Mouse (Mus musculus): ENCODE measurements at regions not wholly inside any gene's neighbourhood (a gene's known extent, or its start where the extent isn't known, plus 50 kb on each side); places are given as distances from the start of the nearest gene placed in this dataset.

- 72% methylated on average over 3 of the region's 3 CpGs for WGBS
- Histone ChIP-seq H3K4me3 (ENCODE audit: low read length) (no peak overlapping the region), H3K27me3 (replicated peaks; ENCODE audit: control insufficient read depth, insufficient read depth, low read length) (no peaks in the 10 kb centered on the region), H3K9me3 (ENCODE audit: control insufficient read depth, low read length) (no peaks in the 10 kb centered on the region), H3K9ac (ENCODE audit: low read depth, low read length) (no peak overlapping the region), H3K36me3 (ENCODE audit: control insufficient read depth, insufficient read depth, low read length) (no peaks in the 10 kb centered on the region), H3K27ac (ENCODE audit: low read depth, low read length) (no peak overlapping the region), H3K4me1 (ENCODE audit: control insufficient read depth, insufficient read depth, low read depth, low read length) (no peaks in the 10 kb centered on the region), H3K4me2 (ENCODE audit: low read length) (no peak overlapping the region)
- no peak for ATAC-seq
Observed at GRCm38 (mm10) chr9:85475214-85475613, 148.1 kb upstream of the Tent5a start.

- Histone ChIP-seq H3K4me1 (ENCODE audit: control insufficient read depth, insufficient read depth, low read depth, low read length) (no peaks in the 10 kb centered on the region), H3K27me3 (replicated peaks; ENCODE audit: control insufficient read depth, insufficient read depth, low read length) (no peaks in the 10 kb centered on the region), H3K4me2 (ENCODE audit: low read length) (no peak overlapping the region), H3K36me3 (ENCODE audit: control insufficient read depth, insufficient read depth, low read length) (no peaks in the 10 kb centered on the region), H3K9me3 (ENCODE audit: control insufficient read depth, low read length) (no peaks in the 10 kb centered on the region), H3K4me3 (ENCODE audit: low read length) (no peak overlapping the region), H3K9ac (ENCODE audit: low read depth, low read length) (no peak overlapping the region), H3K27ac (ENCODE audit: low read depth, low read length) (no peak overlapping the region)
- WGBS, result 91% methylated on average over 8 of the region's 8 CpGs
- no peak for ATAC-seq
Observed at GRCm38 (mm10) chr9:85470264-85470821, 143.2 kb upstream of the Tent5a start.

DNA sequence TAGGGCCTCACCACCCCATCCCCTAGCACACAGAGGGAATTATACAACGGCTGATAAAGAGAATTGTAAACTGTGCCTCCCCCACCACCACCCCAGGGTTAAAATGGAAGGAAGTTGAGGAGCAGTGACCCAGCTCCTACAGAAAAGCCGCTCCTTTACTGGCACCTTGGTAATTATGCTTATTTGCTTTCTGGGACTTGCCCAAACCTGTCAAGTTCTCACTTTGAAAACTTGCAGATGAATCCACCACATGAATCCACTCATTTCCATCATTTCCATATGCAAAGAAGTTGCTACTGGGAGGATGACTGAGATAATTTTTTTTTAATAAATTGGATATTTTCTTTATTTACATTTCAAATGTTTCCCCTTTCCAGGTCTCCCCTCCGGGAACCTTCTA, 142.1 kb upstream of the Tent5a start:
- no peak for ATAC-seq
- Histone ChIP-seq H3K4me1 (ENCODE audit: control insufficient read depth, insufficient read depth, low read depth, low read length) (no peaks in the 10 kb centered on the region), H3K9ac (ENCODE audit: low read depth, low read length) (no peak overlapping the region), H3K36me3 (ENCODE audit: control insufficient read depth, insufficient read depth, low read length) (no peaks in the 10 kb centered on the region), H3K4me2 (ENCODE audit: low read length) (no peak overlapping the region), H3K27ac (ENCODE audit: low read depth, low read length) (no peak overlapping the region), H3K9me3 (ENCODE audit: control insufficient read depth, low read length) (no peaks in the 10 kb centered on the region), H3K27me3 (replicated peaks; ENCODE audit: control insufficient read depth, insufficient read depth, low read length) (no peaks in the 10 kb centered on the region), H3K4me3 (ENCODE audit: low read length) (no peak overlapping the region)
- 90% methylated on average over 3 of the region's 3 CpGs for WGBS

GRCm38 (mm10) chr9:85466671-85467070, 139.5 kb upstream of the Tent5a start:
- Histone ChIP-seq H3K27me3 (replicated peaks; ENCODE audit: control insufficient read depth, insufficient read depth, low read length) (no peaks in the 10 kb centered on the region), H3K9me3 (ENCODE audit: control insufficient read depth, low read length) (no peaks in the 10 kb centered on the region), H3K4me1 (ENCODE audit: control insufficient read depth, insufficient read depth, low read depth, low read length) (no peaks in the 10 kb centered on the region), H3K27ac (ENCODE audit: low read depth, low read length) (no peak overlapping the region), H3K4me3 (ENCODE audit: low read length) (no peak overlapping the region), H3K36me3 (ENCODE audit: control insufficient read depth, insufficient read depth, low read length) (no peaks in the 10 kb centered on the region), H3K4me2 (ENCODE audit: low read length) (no peak overlapping the region), H3K9ac (ENCODE audit: low read depth, low read length) (no peak overlapping the region)
- no peak for ATAC-seq
- WGBS, result 86% methylated on average over 5 of the region's 5 CpGs

DNA sequence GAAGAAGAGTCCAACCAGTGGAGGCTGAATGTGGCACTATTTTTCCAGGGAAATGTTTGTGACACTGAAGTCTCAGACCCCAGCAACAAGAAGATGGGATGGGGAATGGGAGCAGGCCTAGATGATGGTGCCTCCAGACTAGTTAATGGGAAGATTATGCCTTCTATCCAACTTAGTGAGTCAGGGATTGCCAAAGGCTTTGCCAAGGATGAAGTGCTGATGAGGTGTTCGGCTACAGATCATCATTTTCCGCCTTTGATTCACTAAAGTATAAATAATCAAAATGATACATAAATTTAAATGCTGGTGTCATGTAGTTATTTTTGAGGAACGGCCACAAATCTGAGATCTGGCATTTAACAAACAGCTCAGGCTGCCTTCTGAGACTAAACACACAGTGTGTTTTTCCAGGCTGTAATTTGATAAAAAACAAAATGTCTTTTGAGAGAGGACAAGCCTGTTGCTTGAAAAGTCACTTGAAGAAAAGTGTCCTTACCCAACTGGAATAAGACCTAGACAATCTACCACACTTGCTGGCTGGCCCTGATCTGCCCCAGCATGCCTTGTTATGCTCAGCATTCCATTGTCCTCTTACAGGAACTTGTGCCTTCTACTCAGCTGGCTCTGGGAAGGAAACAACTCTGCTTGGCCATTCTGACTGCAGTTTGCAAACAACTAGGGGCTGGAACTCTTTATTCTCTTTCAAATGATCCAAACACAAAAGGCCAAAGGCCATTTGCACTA, 132.1 kb upstream of the Tent5a start:
- 92% methylated on average over 3 of the region's 3 CpGs for WGBS
- Histone ChIP-seq H3K9ac (ENCODE audit: low read depth, low read length) (no peak overlapping the region), H3K9me3 (ENCODE audit: control insufficient read depth, low read length) (no peaks in the 10 kb centered on the region), H3K4me1 (ENCODE audit: control insufficient read depth, insufficient read depth, low read depth, low read length) (no peaks in the 10 kb centered on the region), H3K4me3 (ENCODE audit: low read length) (no peak overlapping the region), H3K4me2 (ENCODE audit: low read length) (no peak overlapping the region), H3K27me3 (replicated peaks; ENCODE audit: control insufficient read depth, insufficient read depth, low read length) (no peaks in the 10 kb centered on the region), H3K27ac (ENCODE audit: low read depth, low read length) (no peak overlapping the region), H3K36me3 (ENCODE audit: control insufficient read depth, insufficient read depth, low read length) (no peaks in the 10 kb centered on the region)
- no peak for ATAC-seq

- H3K27ac ChIP-seq (ENCODE audit: low read depth, low read length), result no peak overlapping the region
- no peaks in the 10 kb centered on the region for H3K4me1 ChIP-seq (ENCODE audit: control insufficient read depth, insufficient read depth, low read depth, low read length)
- H3K9me3 ChIP-seq (ENCODE audit: control insufficient read depth, low read length), result no peaks in the 10 kb centered on the region
- no peak for ATAC-seq
- no peaks in the 10 kb centered on the region for H3K36me3 ChIP-seq (ENCODE audit: control insufficient read depth, insufficient read depth, low read length)
- no peak overlapping the region for H3K4me3 ChIP-seq (ENCODE audit: low read length)
- no peak overlapping the region for H3K9ac ChIP-seq (ENCODE audit: low read depth, low read length)
- no peaks in the 10 kb centered on the region for H3K27me3 ChIP-seq (replicated peaks; ENCODE audit: control insufficient read depth, insufficient read depth, low read length)
- 95% methylated on average over 2 of the region's 2 CpGs for WGBS
- no peak overlapping the region for H3K4me2 ChIP-seq (ENCODE audit: low read length)
Observed at GRCm38 (mm10) chr9:85458356-85458755, 131.2 kb upstream of the Tent5a start.

DNA sequence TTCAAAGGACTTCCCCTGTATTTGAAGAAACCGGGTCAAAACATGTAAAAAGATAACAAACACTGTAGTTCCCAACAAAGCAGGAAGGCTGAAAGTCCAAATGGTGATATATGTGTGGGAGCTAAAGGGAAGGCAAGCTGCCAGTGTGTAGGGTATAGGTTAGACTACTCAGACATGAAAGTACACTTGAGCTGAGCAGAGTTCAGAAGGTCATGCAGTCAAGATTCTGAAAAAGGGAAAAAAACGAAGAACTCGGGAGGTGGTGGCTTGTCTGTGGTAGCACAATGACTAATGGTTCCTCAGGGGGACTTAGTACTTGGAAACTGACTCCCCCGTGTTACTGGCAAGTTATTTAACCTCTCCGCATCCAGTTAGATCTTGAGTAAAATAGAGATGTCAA, 130.3 kb upstream of the Tent5a start:
- Histone ChIP-seq H3K27me3 (replicated peaks; ENCODE audit: control insufficient read depth, insufficient read depth, low read length) (no peaks in the 10 kb centered on the region), H3K4me2 (ENCODE audit: low read length) (no peak overlapping the region), H3K4me3 (ENCODE audit: low read length) (no peak overlapping the region), H3K27ac (ENCODE audit: low read depth, low read length) (no peak overlapping the region), H3K36me3 (ENCODE audit: control insufficient read depth, insufficient read depth, low read length) (no peaks in the 10 kb centered on the region), H3K4me1 (ENCODE audit: control insufficient read depth, insufficient read depth, low read depth, low read length) (no peaks in the 10 kb centered on the region), H3K9me3 (ENCODE audit: control insufficient read depth, low read length) (no peaks in the 10 kb centered on the region), H3K9ac (ENCODE audit: low read depth, low read length) (no peak overlapping the region)
- 76% methylated on average over 5 of the region's 5 CpGs for WGBS
- no peak for ATAC-seq

DNA sequence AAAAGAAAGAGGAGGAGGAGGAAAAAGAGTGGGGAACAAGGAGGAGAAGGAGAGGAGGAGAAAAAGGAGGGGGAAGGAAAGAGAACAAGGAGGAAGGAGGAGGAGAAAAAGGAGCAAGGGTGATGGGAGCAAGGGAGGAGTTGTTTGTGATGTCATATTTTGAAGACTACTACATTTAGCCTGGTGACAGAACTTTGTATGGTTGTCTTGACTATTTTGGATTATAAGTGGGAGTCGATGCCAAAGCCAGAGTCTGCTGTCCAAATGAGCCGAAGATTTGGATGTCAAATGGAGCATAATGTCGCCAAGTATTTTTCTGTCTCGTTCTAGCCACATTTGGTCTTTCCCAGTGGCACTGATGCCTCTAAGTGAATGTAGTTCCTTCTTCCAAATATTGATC, 128.2 kb upstream of the Tent5a start:
- WGBS, result 88% methylated on average over 4 of the region's 4 CpGs
- Histone ChIP-seq H3K9me3 (ENCODE audit: control insufficient read depth, low read length) (no peaks in the 10 kb centered on the region), H3K36me3 (ENCODE audit: control insufficient read depth, insufficient read depth, low read length) (no peaks in the 10 kb centered on the region), H3K27me3 (replicated peaks; ENCODE audit: control insufficient read depth, insufficient read depth, low read length) (no peaks in the 10 kb centered on the region), H3K4me1 (ENCODE audit: control insufficient read depth, insufficient read depth, low read depth, low read length) (no peaks in the 10 kb centered on the region), H3K27ac (ENCODE audit: low read depth, low read length) (no peak overlapping the region), H3K4me2 (ENCODE audit: low read length) (no peak overlapping the region), H3K9ac (ENCODE audit: low read depth, low read length) (no peak overlapping the region), H3K4me3 (ENCODE audit: low read length) (no peak overlapping the region)
- no peak for ATAC-seq

GRCm38 (mm10) chr9:85452196-85452857, 125.2 kb upstream of the Tent5a start:
- H3K9ac ChIP-seq (ENCODE audit: low read depth, low read length), result no peak overlapping the region
- H3K9me3 ChIP-seq (ENCODE audit: control insufficient read depth, low read length), result no peaks in the 10 kb centered on the region
- H3K4me2 ChIP-seq (ENCODE audit: low read length), result no peak overlapping the region
- no peaks in the 10 kb centered on the region for H3K36me3 ChIP-seq (ENCODE audit: control insufficient read depth, insufficient read depth, low read length)
- no peaks in the 10 kb centered on the region for H3K27me3 ChIP-seq (replicated peaks; ENCODE audit: control insufficient read depth, insufficient read depth, low read length)
- H3K4me3 ChIP-seq (ENCODE audit: low read length), result no peak overlapping the region
- WGBS, result 89% methylated on average over 8 of the region's 8 CpGs
- no peak overlapping the region for H3K27ac ChIP-seq (ENCODE audit: low read depth, low read length)
- H3K4me1 ChIP-seq (ENCODE audit: control insufficient read depth, insufficient read depth, low read depth, low read length), result no peaks in the 10 kb centered on the region
- ATAC-seq, result no peak
